Mouse (Mus musculus) liver, embryonic 14.5 days (tissue): ENCODE data around the gene Mbnl2.

Source experiments
- CTCF ChIP-seq: IDR thresholded peaks from 2 replicates; pipeline ENCODE4 v1.5.1; 2016; ENCODE audit warnings: antibody characterized with exemption, low read depth, control low read depth
- EP300 ChIP-seq: IDR thresholded peaks from 2 replicates; pipeline ENCODE4 v1.6.1; 2016; ENCODE audit warnings: antibody characterized with exemption, low read depth

DNA sequence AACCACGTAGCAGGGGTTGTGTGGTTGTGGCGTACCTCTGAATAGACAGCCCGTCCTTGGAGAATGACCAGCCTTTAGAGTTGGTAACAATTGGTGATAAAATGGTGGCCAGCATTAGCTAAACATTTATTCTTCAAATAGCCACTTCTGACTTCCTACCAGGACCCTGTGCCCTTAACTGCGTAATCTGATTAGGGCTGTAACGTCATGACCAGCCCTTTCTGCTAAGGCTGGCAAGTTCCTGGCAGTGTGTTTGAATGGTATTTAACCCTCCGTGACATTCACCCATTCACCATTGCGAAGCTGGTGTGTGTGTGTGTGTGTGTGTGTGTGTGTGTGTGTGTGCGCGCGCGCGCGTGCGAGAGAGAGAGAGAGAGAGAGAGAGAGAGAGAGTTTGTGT is 94.6 kb downstream of the Mbnl2 start:
- TF ChIP-seq CTCF (no peak), EP300 (no peak)
